Mouse (Mus musculus) midbrain, embryonic 16.5 days (tissue): ENCODE measurements around the gene Tbx2. TPM values are rescaled to one million over a fixed set of nuclear protein-coding genes. Genes with fewer than 3 reads are reported as not detected.

ENCODE experiments used
- ATAC-seq: fragments of 200-750 bp; cut with Nextera tagmentation; 2 replicates; pipeline ENCODE4 v1.8.0; 2017; ENCODE audit warnings: moderate TSS enrichment
- H3K27ac ChIP-seq: fragments of 300-500 bp; sonication (generic); 2 replicates; pipeline ENCODE4 v1.5.1; 2014; ENCODE audit warnings: mild to moderate bottlenecking, low read length, mixed read lengths
- H3K27me3 ChIP-seq: fragments of 300-500 bp; sonication (generic); 2 replicates; pipeline ENCODE4 v1.6.1; 2014; ENCODE audit warnings: low read depth, low read length, mixed read lengths; ENCODE audit not compliant: control insufficient read depth, insufficient read depth
- H3K36me3 ChIP-seq: fragments of 300-500 bp; sonication (generic); 2 replicates; pipeline ENCODE4 v1.6.1; 2014; ENCODE audit warnings: mild to moderate bottlenecking, low read length, moderate library complexity, mixed read lengths; ENCODE audit not compliant: control insufficient read depth, insufficient read depth
- H3K4me1 ChIP-seq: fragments of 300-500 bp; sonication (generic); 2 replicates; pipeline ENCODE4 v1.6.1; 2014; ENCODE audit warnings: mild to moderate bottlenecking, low read length, mixed read lengths; ENCODE audit not compliant: control insufficient read depth, insufficient read depth
- H3K4me2 ChIP-seq: fragments of 300-500 bp; sonication (generic); 2 replicates; pipeline ENCODE4 v1.6.1; 2014; ENCODE audit warnings: mild to moderate bottlenecking, low read length, mixed read lengths
- H3K4me3 ChIP-seq: fragments of 300-500 bp; sonication (generic); 2 replicates; pipeline ENCODE4 v1.5.1; 2014; ENCODE audit warnings: low read depth, mild to moderate bottlenecking, low read length, moderate library complexity, mixed read lengths
- H3K9ac ChIP-seq: fragments of 300-500 bp; sonication (generic); 2 replicates; pipeline ENCODE4 v1.6.1; 2014; ENCODE audit warnings: low read depth, low read length, mixed read lengths
- H3K9me3 ChIP-seq: fragments of 300-500 bp; sonication (generic); replicated peaks from 2 replicates; pipeline ENCODE4 v1.6.1; 2014; ENCODE audit warnings: mild to moderate bottlenecking, low read length, mixed read lengths; ENCODE audit not compliant: control insufficient read depth, poor library complexity, severe bottlenecking
- WGBS: fragments of 180-500 bp; shearing (Covaris S2); extraction: QIAGEN DNeasy Blood & Tissue Kit; methylation state at CpG from one replicate; pipeline ENCODE4 v1.1.7; 2014; 5-methylcytosine and 5-hydroxymethylcytosine counted together
- polyA plus RNA-seq: library from polyadenylated mRNA; unstranded; fragments of >200 nt; fragmentation: Nextera tagmentation; extraction: Ambion mirVana; gene quantifications from 2 replicates; pipeline ENCODE4 v1.2.1, GENCODE M21; 2015

Gene Tbx2
- polyA plus RNA-seq, 1 experiment from 2014 or later: 0.57 TPM

DNA sequence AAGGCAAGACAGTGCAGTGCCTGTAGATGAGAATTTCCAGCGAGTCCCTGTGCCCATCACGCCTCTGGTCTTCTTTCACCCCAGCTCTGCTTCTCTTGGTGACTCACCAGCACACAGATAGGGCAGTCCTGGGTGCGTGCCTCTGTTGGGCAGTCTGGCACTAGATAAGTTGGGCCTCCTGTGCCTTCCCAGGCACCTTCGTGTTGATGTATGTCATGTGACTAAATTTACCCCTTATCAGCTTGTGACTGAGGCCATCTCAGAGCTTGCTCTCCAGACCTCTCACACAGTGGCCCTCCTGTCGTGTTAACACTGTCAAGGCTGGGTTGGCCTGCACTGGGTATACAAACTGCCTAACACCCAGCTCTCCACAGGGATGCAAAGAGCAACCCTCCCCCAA, 28.3 kb upstream of the Tbx2 start:
- Histone ChIP-seq H3K27ac (no peak overlapping the region), H3K27me3 (no peaks in the 10 kb centered on the region), H3K4me2 (no peak overlapping the region), H3K4me1 (no peaks in the 10 kb centered on the region), H3K9me3 (no peaks in the 10 kb centered on the region), H3K4me3 (no peak overlapping the region), H3K36me3 (no peaks in the 10 kb centered on the region), H3K9ac (no peak overlapping the region)
- WGBS: 73% methylated on average over 5 of the region's 5 CpGs
- no peak for ATAC-seq

GRCm38 (mm10) chr11:85805779-85806178, 26.6 kb upstream of the Tbx2 start:
- Histone ChIP-seq H3K9me3 (no peaks in the 10 kb centered on the region), H3K4me1 (no peaks in the 10 kb centered on the region), H3K9ac (no peak overlapping the region), H3K4me2 (no peak overlapping the region), H3K4me3 (no peak overlapping the region), H3K27me3 (no peaks in the 10 kb centered on the region), H3K36me3 (no peaks in the 10 kb centered on the region), H3K27ac (no peak overlapping the region)
- ATAC-seq: no peak
- WGBS: 75% methylated on average over 1 of the region's 1 CpGs

DNA sequence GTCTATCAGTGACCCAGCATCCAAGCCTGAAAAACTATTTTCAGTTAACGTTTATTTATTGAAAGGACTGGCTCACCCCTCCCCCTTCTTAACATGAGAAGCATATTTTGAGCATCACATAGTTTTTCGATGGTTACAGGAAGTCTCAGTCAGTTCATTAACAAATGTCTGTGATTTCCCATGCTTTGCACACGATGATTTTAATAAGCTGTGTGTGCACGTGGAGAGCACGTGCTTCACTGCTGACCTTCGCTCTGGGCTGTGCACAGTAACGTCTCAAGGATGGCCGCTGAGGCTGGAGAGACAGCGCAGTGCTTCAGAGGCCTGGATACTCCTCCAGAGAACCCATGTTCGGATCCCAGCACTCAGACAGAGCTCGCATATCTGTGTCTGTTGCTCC, 25.0 kb upstream of the Tbx2 start:
- no peak overlapping the region for H3K4me2 ChIP-seq
- H3K9ac ChIP-seq: no peak overlapping the region
- no peaks in the 10 kb centered on the region for H3K36me3 ChIP-seq
- no peaks in the 10 kb centered on the region for H3K4me1 ChIP-seq
- 88% methylated on average over 11 of the region's 11 CpGs for WGBS
- ATAC-seq: no peak
- H3K9me3 ChIP-seq: no peaks in the 10 kb centered on the region
- H3K4me3 ChIP-seq: no peak overlapping the region
- no peak overlapping the region for H3K27ac ChIP-seq
- H3K27me3 ChIP-seq: no peaks in the 10 kb centered on the region

DNA sequence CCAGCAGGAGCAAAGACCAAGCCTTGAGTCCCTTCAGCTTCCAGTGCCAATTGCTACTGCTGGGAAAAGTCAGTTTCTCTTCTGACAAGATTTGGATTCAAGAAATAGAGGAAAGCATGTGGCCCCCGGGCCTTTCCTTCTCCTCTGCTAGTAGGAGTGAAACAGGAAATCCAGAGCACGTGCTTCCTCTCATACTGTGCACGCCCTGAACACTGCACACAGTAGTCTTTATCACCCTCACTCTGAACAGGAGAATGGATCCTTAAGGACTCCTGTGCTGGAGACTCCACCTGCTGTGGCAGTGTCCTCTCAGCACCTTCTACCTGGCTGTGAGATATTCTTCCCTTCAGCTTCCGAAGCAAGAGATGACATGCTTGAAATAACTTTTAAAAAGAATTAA, 21.1 kb upstream of the Tbx2 start:
- Histone ChIP-seq H3K36me3 (no peaks in the 10 kb centered on the region), H3K9ac (no peak overlapping the region), H3K4me1 (no peaks in the 10 kb centered on the region), H3K4me2 (no peak overlapping the region), H3K27me3 (no peaks in the 10 kb centered on the region), H3K4me3 (no peak overlapping the region), H3K27ac (no peak overlapping the region), H3K9me3 (no peaks in the 10 kb centered on the region)
- 79% methylated on average over 4 of the region's 4 CpGs for WGBS
- no peak for ATAC-seq

DNA sequence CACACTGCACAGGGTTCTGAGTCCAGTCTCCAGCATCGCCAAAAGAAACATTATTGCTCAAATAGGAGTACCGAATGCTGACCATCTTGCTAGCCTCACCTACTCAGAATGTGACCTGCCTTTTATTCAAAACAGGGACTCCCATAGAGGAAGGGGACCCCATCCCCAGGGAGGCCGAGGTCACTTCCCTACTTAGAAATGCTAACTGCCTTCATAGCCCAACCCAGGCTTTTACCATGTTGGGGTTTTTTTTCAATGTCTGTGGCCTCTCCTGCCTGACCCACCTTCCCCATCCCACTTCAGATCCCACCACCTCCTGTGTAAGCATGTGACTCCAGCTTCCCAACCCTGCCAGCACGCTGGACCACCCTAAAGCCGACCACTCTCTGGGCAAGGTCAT, 20.7 kb upstream of the Tbx2 start:
- H3K4me2 ChIP-seq: no peak overlapping the region
- H3K36me3 ChIP-seq: no peaks in the 10 kb centered on the region
- WGBS: 89% methylated on average over 5 of the region's 5 CpGs
- H3K4me3 ChIP-seq: no peak overlapping the region
- no peak overlapping the region for H3K9ac ChIP-seq
- ATAC-seq: no peak
- H3K9me3 ChIP-seq: no peaks in the 10 kb centered on the region
- no peaks in the 10 kb centered on the region for H3K4me1 ChIP-seq
- H3K27me3 ChIP-seq: no peaks in the 10 kb centered on the region
- no peak overlapping the region for H3K27ac ChIP-seq

GRCm38 (mm10) chr11:85812201-85812966, 20.0 kb upstream of the Tbx2 start:
- H3K4me3 ChIP-seq: no peak overlapping the region
- H3K4me1 ChIP-seq: no peaks in the 10 kb centered on the region
- H3K9me3 ChIP-seq: no peaks in the 10 kb centered on the region
- no peak overlapping the region for H3K27ac ChIP-seq
- no peaks in the 10 kb centered on the region for H3K27me3 ChIP-seq
- no peak for ATAC-seq
- no peak overlapping the region for H3K9ac ChIP-seq
- 88% methylated on average over 12 of the region's 12 CpGs for WGBS
- no peaks in the 10 kb centered on the region for H3K36me3 ChIP-seq
- H3K4me2 ChIP-seq: no peak overlapping the region

GRCm38 (mm10) chr11:85814678-85815077, 17.7 kb upstream of the Tbx2 start:
- H3K9me3 ChIP-seq: no peaks in the 10 kb centered on the region
- no peak overlapping the region for H3K9ac ChIP-seq
- H3K36me3 ChIP-seq: no peaks in the 10 kb centered on the region
- no peak overlapping the region for H3K4me2 ChIP-seq
- no peaks in the 10 kb centered on the region for H3K27me3 ChIP-seq
- H3K4me1 ChIP-seq: no peaks in the 10 kb centered on the region
- no peak for ATAC-seq
- WGBS: 45% methylated on average over 4 of the region's 4 CpGs
- no peak overlapping the region for H3K4me3 ChIP-seq
- no peak overlapping the region for H3K27ac ChIP-seq

DNA sequence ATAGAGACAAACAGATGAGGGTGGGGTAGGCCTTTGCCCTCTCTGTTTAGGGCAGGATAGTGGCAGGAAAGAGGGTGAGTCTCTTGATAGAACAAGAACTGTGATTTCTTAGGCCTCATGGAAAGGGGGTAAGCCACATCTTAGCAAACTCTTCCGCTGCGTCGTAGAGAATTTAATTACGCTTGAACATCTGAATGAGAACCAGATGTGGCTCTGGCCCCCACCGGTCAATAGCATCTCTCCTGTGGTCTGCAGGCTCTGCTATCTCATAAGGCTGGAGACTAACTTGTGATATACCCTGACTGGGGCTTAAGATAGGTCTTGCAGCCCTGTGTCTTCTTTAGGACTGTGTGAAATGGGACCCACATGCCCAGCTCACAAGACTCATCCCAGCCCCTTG, 15.9 kb upstream of the Tbx2 start:
- Histone ChIP-seq H3K4me2 (no peak overlapping the region), H3K9me3 (no peaks in the 10 kb centered on the region), H3K36me3 (no peaks in the 10 kb centered on the region), H3K27ac (no peak overlapping the region), H3K27me3 (no peaks in the 10 kb centered on the region; the same call in 1 of the 2 replicates), H3K9ac (no peak overlapping the region), H3K4me3 (no peak overlapping the region), H3K4me1 (no peaks in the 10 kb centered on the region; the same call in 1 of the 2 replicates)
- WGBS: 99% methylated on average over 5 of the region's 5 CpGs
- ATAC-seq: no peak

DNA sequence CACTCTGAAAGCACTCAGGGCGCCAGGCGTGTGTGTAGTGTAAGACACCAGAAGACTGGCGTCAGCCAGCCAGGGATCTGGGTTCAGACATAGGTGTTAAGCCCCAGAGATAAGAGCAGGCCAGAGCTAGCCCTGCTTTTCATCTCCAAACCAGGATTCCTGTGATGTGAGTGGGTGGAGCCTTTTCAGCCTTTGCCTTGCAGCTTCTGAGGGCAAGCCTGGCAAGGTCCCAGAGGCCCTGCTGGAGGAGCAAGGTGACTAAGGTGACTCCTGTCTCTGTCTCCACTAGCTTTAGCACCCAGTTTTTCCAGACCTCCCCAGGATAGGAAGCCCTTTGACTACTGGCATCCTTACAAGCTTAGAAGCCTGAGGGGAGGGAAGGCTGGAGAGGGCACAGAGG, 13.9 kb upstream of the Tbx2 start:
- no peaks in the 10 kb centered on the region for H3K9me3 ChIP-seq
- no peaks in the 10 kb centered on the region for H3K36me3 ChIP-seq
- no peak overlapping the region for H3K4me2 ChIP-seq
- H3K27me3 ChIP-seq: peaks cover 2% of the 10 kb centered on the region; the same call in 1 of the 2 replicates
- no peak overlapping the region for H3K4me3 ChIP-seq
- H3K4me1 ChIP-seq: no peaks in the 10 kb centered on the region; the same call in 1 of the 2 replicates
- 85% methylated on average over 3 of the region's 3 CpGs for WGBS
- H3K27ac ChIP-seq: no peak overlapping the region
- H3K9ac ChIP-seq: no peak overlapping the region
- no peak for ATAC-seq
